Mouse (Mus musculus) midbrain, embryonic 12.5 days (tissue): Measurements from ENCODE around the gene Dgcr6. TPM values are rescaled to one million over a fixed set of nuclear protein-coding genes. Genes with fewer than 3 reads are reported as not detected.

ENCODE experiments used
- ATAC-seq: fragments of 200-750 bp; cut with Nextera tagmentation; 2 replicates; pipeline ENCODE4 v1.8.0; 2017; ENCODE audit warnings: low read depth, moderate TSS enrichment, moderate library complexity; ENCODE audit not compliant: low FRiP score
- H3K27ac ChIP-seq: fragments of 300-500 bp; sonication (generic); replicated peaks from 2 replicates; pipeline ENCODE4 v1.5.1; 2016; ENCODE audit warnings: mild to moderate bottlenecking
- H3K27me3 ChIP-seq: fragments of 300-500 bp; sonication (generic); 2 replicates; pipeline ENCODE4 v1.6.1; 2016; ENCODE audit warnings: mild to moderate bottlenecking
- H3K36me3 ChIP-seq: fragments of 300-500 bp; sonication (generic); 2 replicates; pipeline ENCODE4 v1.6.1; 2016
- H3K4me1 ChIP-seq: fragments of 300-500 bp; sonication (generic); 2 replicates; pipeline ENCODE4 v1.6.1; 2016
- H3K4me2 ChIP-seq: fragments of 300-500 bp; sonication (generic); replicated peaks from 2 replicates; pipeline ENCODE4 v1.6.1; 2016; ENCODE audit warnings: mild to moderate bottlenecking, moderate library complexity
- H3K4me3 ChIP-seq: fragments of 300-500 bp; sonication (generic); 2 replicates; pipeline ENCODE4 v1.5.1; 2016; ENCODE audit warnings: mild to moderate bottlenecking
- H3K9ac ChIP-seq: fragments of 300-500 bp; sonication (generic); replicated peaks from 2 replicates; pipeline ENCODE4 v1.6.1; 2016; ENCODE audit warnings: mild to moderate bottlenecking, moderate library complexity
- H3K9me3 ChIP-seq: fragments of 300-500 bp; sonication (generic); 2 replicates; pipeline ENCODE4 v1.6.1; 2016; ENCODE audit warnings: mild to moderate bottlenecking
- WGBS: fragments of 180-500 bp; shearing (Covaris S2); methylation state at CpG from one replicate; pipeline ENCODE4 v1.1.7; 2016; 5-methylcytosine and 5-hydroxymethylcytosine counted together
- polyA plus RNA-seq: library from polyadenylated mRNA; unstranded; fragments of >200 nt; fragmentation: Nextera tagmentation; extraction: Ambion mirVana; gene quantifications from 2 replicates; pipeline ENCODE4 v1.2.1, GENCODE M21; 2016

Dgcr6 gene
- polyA plus RNA-seq, 1 experiment from 2014 or later, result 144 TPM

- H3K9ac ChIP-seq, result no peak overlapping the region
- H3K4me2 ChIP-seq, result no peak overlapping the region
- 90% methylated on average over 9 of the region's 9 CpGs for WGBS
- no peaks in the 10 kb centered on the region for H3K27me3 ChIP-seq
- peaks cover 47% of the 10 kb centered on the region for H3K36me3 ChIP-seq
- H3K9me3 ChIP-seq, result no peaks in the 10 kb centered on the region
- H3K27ac ChIP-seq, result no peak overlapping the region; the same call in 1 of the 2 replicates
- ATAC-seq, result no peak
- no peak overlapping the region for H3K4me3 ChIP-seq
- peaks cover 8% of the 10 kb centered on the region for H3K4me1 ChIP-seq
These were observed 20.8 kb downstream of the Dgcr6 start for GRCm38 (mm10) chr16:18073259-18073962.

DNA sequence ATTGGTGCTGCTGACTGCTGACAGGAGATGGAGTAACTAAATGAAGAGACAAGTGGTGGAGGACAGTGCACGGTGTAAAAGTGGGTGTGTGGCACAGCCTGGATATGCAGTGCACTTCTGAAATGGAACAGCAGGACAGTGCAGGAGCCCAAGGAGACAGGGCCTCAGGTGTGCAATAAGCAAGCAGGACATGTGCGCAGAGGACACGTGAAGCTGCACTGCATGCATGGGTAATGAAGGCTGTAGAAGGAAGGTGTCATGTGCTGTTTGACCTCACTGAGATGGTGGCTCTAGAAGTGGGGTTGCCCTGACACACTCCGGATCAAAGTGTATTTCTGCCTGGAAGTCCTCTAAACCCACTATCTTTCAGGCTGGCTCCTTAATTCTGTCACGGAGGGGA is 22.0 kb downstream of the Dgcr6 start:
- Histone ChIP-seq H3K9ac (no peak overlapping the region), H3K9me3 (no peaks in the 10 kb centered on the region), H3K27me3 (no peaks in the 10 kb centered on the region), H3K4me2 (no peak overlapping the region), H3K4me3 (no peak overlapping the region), H3K27ac (no peak overlapping the region), H3K4me1 (no peaks in the 10 kb centered on the region), H3K36me3 (peaks cover 35% of the 10 kb centered on the region)
- 87% methylated on average over 5 of the region's 5 CpGs for WGBS
- no peak for ATAC-seq

DNA sequence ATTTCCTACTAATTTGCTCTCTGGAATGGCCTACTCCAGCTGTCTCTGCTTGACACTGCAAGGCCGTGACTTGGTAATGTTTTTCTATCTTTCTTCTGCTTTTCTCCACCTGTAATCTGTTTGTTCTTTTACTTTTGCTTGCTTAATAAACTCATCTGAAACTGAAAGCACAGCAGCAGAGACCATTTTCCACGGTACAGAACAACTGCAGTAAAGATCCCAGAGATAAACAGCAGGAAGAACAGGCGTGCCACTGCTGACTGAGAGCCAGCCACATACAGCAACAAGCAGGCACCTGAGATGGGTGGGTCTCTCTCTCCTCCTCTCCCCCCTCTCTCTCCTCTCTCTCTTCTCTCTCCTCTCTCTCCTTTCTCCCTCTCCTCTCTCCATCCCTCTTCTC is 22.5 kb downstream of the Dgcr6 start:
- H3K36me3 ChIP-seq, result peaks cover 30% of the 10 kb centered on the region
- WGBS, result 81% methylated on average over 3 of the region's 3 CpGs
- no peak overlapping the region for H3K4me2 ChIP-seq
- no peak overlapping the region for H3K4me3 ChIP-seq
- H3K9ac ChIP-seq, result no peak overlapping the region
- no peak for ATAC-seq
- H3K27ac ChIP-seq, result no peak overlapping the region
- no peaks in the 10 kb centered on the region for H3K4me1 ChIP-seq
- H3K27me3 ChIP-seq, result no peaks in the 10 kb centered on the region
- no peaks in the 10 kb centered on the region for H3K9me3 ChIP-seq

DNA sequence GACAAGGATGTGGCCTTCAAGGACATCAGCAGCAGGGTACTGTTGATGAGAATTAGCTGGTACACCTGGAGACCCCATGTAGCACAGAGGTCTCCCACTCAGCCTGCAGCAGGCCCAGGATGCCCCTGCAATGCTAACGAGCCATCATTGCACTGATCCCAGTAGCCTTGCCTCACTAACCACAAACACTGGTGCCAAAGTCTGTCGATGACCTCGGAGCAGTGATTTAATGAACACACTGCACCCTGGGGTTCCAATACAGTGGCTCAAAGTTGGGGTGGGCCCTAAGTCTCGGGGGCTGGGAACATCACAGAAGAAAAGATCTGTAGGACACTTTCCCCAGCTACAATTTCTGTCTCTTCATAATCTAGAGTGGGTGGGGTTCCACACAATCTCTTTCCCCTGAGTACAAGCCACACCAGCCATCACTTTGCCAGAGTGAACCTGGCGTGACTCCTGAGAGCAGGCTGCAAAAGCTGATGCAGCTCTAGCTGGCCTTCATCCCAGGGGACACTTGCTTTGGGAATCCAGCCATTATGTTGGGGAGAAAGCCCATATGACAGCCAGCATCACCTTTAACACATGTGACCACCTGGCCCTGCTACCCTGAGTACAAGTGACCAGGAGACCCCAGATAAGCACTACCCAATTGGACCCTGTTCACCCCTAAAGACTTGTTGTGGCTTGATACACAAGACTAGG is 25.8 kb downstream of the Dgcr6 start:
- no peaks in the 10 kb centered on the region for H3K27me3 ChIP-seq
- H3K4me2 ChIP-seq, result no peak overlapping the region
- no peaks in the 10 kb centered on the region for H3K4me1 ChIP-seq
- H3K36me3 ChIP-seq, result 0 out of 2 replicates have a peak, but pooled peaks cover under 1% of the 10 kb centered on the region
- H3K4me3 ChIP-seq, result no peak overlapping the region
- no peak for ATAC-seq
- 84% methylated on average over 5 of the region's 5 CpGs for WGBS
- no peaks in the 10 kb centered on the region for H3K9me3 ChIP-seq
- H3K9ac ChIP-seq, result no peak overlapping the region
- no peak overlapping the region for H3K27ac ChIP-seq

DNA sequence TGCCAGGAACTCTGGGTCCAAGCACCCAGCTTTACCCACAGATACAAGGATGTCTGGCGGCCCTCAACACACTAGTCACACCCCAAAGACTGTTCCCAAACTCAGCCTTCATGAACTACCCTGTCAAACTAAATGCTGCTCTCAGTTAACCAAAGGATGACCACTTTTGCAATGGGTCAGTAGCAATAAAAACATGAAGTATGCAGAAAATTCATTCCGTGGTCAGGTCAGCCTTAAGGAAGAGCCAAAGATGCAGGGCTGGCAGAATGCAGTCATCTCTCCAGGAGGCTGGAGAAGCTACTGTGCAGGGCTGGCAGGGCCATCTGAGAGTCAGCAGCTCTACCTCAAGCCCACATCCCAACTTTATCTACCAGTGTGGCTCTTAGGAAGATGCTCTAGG is 26.6 kb downstream of the Dgcr6 start:
- H3K27ac ChIP-seq, result no peak overlapping the region
- WGBS, result 91% methylated on average over 2 of the region's 2 CpGs
- no peaks in the 10 kb centered on the region for H3K36me3 ChIP-seq
- H3K4me1 ChIP-seq, result no peaks in the 10 kb centered on the region
- H3K9ac ChIP-seq, result no peak overlapping the region
- H3K4me3 ChIP-seq, result no peak overlapping the region
- no peak overlapping the region for H3K4me2 ChIP-seq
- no peaks in the 10 kb centered on the region for H3K27me3 ChIP-seq
- ATAC-seq, result no peak
- H3K9me3 ChIP-seq, result no peaks in the 10 kb centered on the region

DNA sequence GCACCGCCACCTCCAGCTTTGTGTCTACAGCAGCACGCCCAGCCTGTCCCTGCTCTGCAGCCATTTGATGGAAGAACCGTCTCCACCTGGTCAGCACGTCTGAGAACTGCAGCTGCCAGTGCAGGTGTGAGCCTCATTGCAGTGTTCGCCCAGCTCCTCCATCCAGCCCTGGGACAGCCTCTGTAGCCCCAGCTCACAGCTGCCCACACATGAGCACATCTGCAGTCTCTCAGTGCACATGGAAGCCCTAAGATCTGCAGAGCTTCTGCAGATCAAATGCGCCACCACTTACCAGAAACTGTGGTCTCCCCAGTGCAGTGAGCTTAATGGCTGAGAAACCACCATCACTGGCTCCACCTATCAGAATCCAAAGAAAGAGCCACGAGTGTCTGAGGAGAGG is 27.5 kb downstream of the Dgcr6 start:
- H3K36me3 ChIP-seq, result no peaks in the 10 kb centered on the region
- H3K9ac ChIP-seq, result no peak overlapping the region
- ATAC-seq, result no peak
- no peak overlapping the region for H3K4me2 ChIP-seq
- 84% methylated on average over 7 of the region's 7 CpGs for WGBS
- H3K27ac ChIP-seq, result no peak overlapping the region
- no peak overlapping the region for H3K4me3 ChIP-seq
- H3K9me3 ChIP-seq, result no peaks in the 10 kb centered on the region
- no peaks in the 10 kb centered on the region for H3K27me3 ChIP-seq
- no peaks in the 10 kb centered on the region for H3K4me1 ChIP-seq

DNA sequence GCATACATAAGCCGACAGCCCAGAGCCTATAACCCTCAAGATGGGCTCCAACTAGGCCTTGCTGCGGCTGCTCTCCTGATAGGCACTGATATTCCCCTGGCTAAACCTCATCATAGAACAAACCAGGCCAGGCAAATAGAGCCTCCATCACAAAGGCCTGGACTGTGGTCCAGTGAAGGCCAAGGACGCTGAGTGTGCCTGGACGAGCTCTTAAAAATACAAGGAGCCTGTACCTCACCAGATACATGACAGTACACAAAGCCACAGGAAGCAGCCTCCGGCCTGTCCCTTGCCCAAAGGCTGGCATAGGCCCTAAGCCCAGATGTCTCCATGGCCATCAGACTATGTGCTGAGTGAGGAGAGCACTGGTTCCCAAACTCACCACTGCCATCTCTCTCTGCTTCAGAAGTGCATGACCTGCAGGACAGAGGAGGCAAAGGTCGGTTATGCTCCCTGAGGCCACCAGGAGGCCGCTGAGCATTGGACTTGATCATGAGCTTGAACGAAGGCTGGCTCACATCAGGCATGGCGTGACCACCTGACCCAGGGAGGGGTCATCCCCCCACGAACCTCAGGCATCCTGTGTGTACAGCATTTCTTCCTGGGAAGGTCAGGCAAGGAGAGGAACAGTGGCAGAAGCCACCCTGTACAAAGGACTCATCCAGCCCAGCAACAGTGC is 28.6 kb downstream of the Dgcr6 start:
- H3K9me3 ChIP-seq, result no peaks in the 10 kb centered on the region

DNA sequence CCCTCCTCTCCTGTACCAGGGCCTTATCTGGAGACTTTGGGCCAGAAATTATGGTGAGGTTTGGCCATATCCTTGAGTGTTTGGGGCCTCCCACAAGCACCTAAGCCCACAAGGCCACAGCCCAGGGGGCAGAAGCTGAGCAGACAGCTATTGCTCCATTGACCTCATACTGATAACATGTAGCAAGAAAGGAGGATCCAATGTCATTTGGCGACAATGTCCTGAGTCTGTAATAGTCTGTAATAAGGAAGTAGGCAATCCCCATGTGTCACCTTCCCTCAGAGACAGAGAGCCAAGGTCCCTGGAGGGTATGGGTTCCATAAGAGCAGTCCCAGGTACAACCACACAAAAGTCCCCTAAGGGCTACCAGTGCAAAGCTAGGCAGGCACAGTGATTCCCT is 29.6 kb downstream of the Dgcr6 start:
- 86% methylated on average over 1 of the region's 1 CpGs for WGBS
- no peak overlapping the region for H3K9ac ChIP-seq
- H3K27ac ChIP-seq, result no peak overlapping the region
- H3K27me3 ChIP-seq, result peaks cover 2% of the 10 kb centered on the region; the same call in 1 of the 2 replicates
- no peaks in the 10 kb centered on the region for H3K36me3 ChIP-seq
- no peaks in the 10 kb centered on the region for H3K9me3 ChIP-seq
- no peaks in the 10 kb centered on the region for H3K4me1 ChIP-seq
- H3K4me3 ChIP-seq, result no peak overlapping the region
- no peak for ATAC-seq
- no peak overlapping the region for H3K4me2 ChIP-seq

More for the DNA sequence above, 28.6 kb downstream of the Dgcr6 start:
- WGBS, result 84% methylated on average over 10 of the region's 10 CpGs
- Histone ChIP-seq H3K9ac (no peak overlapping the region), H3K4me2 (no peak overlapping the region), H3K27ac (no peak overlapping the region), H3K4me1 (no peaks in the 10 kb centered on the region), H3K27me3 (no peaks in the 10 kb centered on the region), H3K4me3 (no peak overlapping the region), H3K36me3 (no peaks in the 10 kb centered on the region)
- no peak for ATAC-seq

DNA sequence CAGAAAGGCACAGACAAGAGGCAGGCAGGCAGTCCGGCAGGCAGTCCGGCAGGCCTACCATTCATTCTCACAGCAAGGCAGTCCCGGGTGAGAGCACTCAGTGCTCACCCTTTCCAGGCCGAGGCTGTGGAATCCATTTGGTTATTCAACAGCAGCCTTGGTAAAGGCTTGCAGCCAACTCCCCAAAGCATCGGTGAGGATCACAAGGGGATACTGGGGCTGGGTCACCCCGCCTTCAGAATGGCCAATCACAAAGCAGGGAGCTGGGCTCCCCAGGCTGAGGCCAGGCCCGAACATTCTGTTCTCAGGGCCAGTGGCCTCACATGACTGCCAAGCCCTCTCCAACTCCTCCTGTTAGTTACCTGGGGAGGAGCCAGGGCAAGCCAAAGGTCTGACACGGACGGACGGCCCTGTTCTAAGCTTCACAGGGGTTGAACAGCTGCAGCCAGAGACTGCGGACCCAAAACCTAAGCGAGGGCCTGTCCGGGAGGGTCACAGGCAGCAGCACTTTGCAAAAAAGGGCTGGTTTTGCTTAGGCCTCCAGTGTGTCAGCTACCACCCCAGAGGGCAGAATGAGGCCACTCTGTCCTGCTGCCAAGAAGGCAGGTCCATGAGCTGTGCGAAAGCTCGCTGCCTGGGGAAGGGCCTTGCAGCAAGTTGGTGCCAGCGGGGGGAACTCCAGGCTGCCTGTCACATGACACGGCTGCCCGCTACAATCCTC is 30.7 kb downstream of the Dgcr6 start:
- ATAC-seq, result no peak
- H3K36me3 ChIP-seq, result no peaks in the 10 kb centered on the region
- 86% methylated on average over 18 of the region's 18 CpGs for WGBS

GRCm38 (mm10) chr16:18084262-18084661 is 31.6 kb downstream of the Dgcr6 start:
- H3K27me3 ChIP-seq, result peaks cover 19% of the 10 kb centered on the region
- peaks cover 11% of the 10 kb centered on the region; the same call in 1 of the 2 replicates for H3K4me1 ChIP-seq
- no peak overlapping the region for H3K9ac ChIP-seq
- no peak overlapping the region for H3K27ac ChIP-seq
- no peak overlapping the region for H3K4me2 ChIP-seq
- H3K9me3 ChIP-seq, result no peaks in the 10 kb centered on the region
- no peaks in the 10 kb centered on the region for H3K36me3 ChIP-seq
- H3K4me3 ChIP-seq, result no peak overlapping the region
- 91% methylated on average over 7 of the region's 7 CpGs for WGBS
- no peak for ATAC-seq

More for the DNA sequence above, 30.7 kb downstream of the Dgcr6 start:
- Histone ChIP-seq H3K9ac (no peak overlapping the region), H3K27ac (no peak overlapping the region), H3K4me1 (peaks cover 6% of the 10 kb centered on the region; the same call in 1 of the 2 replicates), H3K9me3 (no peaks in the 10 kb centered on the region), H3K27me3 (peaks cover 13% of the 10 kb centered on the region), H3K4me3 (no peak overlapping the region), H3K4me2 (no peak overlapping the region)

- Histone ChIP-seq H3K9me3 (no peaks in the 10 kb centered on the region), H3K4me1 (peaks cover 14% of the 10 kb centered on the region), H3K36me3 (no peaks in the 10 kb centered on the region), H3K27ac (no peak overlapping the region), H3K9ac (no peak overlapping the region), H3K4me3 (no peak overlapping the region), H3K27me3 (peaks cover 19% of the 10 kb centered on the region), H3K4me2 (no peak overlapping the region)
- 92% methylated on average over 5 of the region's 5 CpGs for WGBS
- ATAC-seq, result no peak
These were observed 34.4 kb downstream of the Dgcr6 start for GRCm38 (mm10) chr16:18087101-18087500.

- no peak for ATAC-seq
- no peak overlapping the region for H3K4me2 ChIP-seq
- no peak overlapping the region for H3K4me3 ChIP-seq
- WGBS, result 75% methylated on average over 5 of the region's 5 CpGs
- no peaks in the 10 kb centered on the region for H3K27me3 ChIP-seq
- no peaks in the 10 kb centered on the region for H3K9me3 ChIP-seq
- no peaks in the 10 kb centered on the region for H3K36me3 ChIP-seq
- H3K27ac ChIP-seq, result no peak overlapping the region
- H3K4me1 ChIP-seq, result no peaks in the 10 kb centered on the region
- no peak overlapping the region for H3K9ac ChIP-seq
These were observed 43.7 kb downstream of the Dgcr6 start for GRCm38 (mm10) chr16:18096348-18096747.
